Mouse (Mus musculus) lung, postnatal 0 days (tissue): ENCODE results near the gene Clybl.

Experiments used
- CTCF ChIP-seq: IDR thresholded peaks from 2 replicates; pipeline ENCODE4 v1.5.1; 2016; ENCODE audit warnings: antibody characterized with exemption, mild to moderate bottlenecking
- EP300 ChIP-seq: IDR thresholded peaks from 2 replicates; pipeline ENCODE4 v1.6.1; 2016; ENCODE audit warnings: antibody characterized with exemption, mild to moderate bottlenecking, control low read depth

- TF ChIP-seq CTCF (no peak), EP300 (no peak)
Observed at GRCm38 (mm10) chr14:122386281-122387130, 205.0 kb downstream of the Clybl start.
